Mouse (Mus musculus): ENCODE results near the gene Gm266. TPM values are rescaled to one million over a fixed set of nuclear protein-coding genes. Genes with fewer than 3 reads are reported as not detected.

Gm266 gene
- polyA plus RNA-seq, 1 experiment from 2014 or later, result 27.9 TPM

- Histone ChIP-seq H3K4me3 (ENCODE audit: low read depth, low read length) (no peak overlapping the region), H3K4me2 (ENCODE audit: low read depth, low read length) (no peak overlapping the region), H3K4me1 (ENCODE audit: control insufficient read depth, insufficient read depth, low read length) (no peaks in the 10 kb centered on the region; the same call in 1 of the 2 replicates), H3K9me3 (replicated peaks; ENCODE audit: control insufficient read depth, low read length) (no peaks in the 10 kb centered on the region), H3K27me3 (ENCODE audit: control insufficient read depth, insufficient read depth, low read length) (peaks cover 5% of the 10 kb centered on the region), H3K36me3 (replicated peaks; ENCODE audit: control insufficient read depth, insufficient read depth, low read depth, low read length) (no peaks in the 10 kb centered on the region), H3K9ac (replicated peaks; ENCODE audit: low read length) (no peak overlapping the region), H3K27ac (replicated peaks; ENCODE audit: low read depth, low read length) (no peak overlapping the region)
- no peak for DNase-seq (ENCODE audit: low spot score)
- ATAC-seq (replicated peaks; ENCODE audit: insufficient number of reproducible peaks, low FRiP score, low TSS enrichment, low read depth), result no peak
- 81% methylated on average over 3 of the region's 3 CpGs for WGBS
Observed at GRCm38 (mm10) chr12:111436170-111436569, 49.5 kb downstream of the Gm266 start.

GRCm38 (mm10) chr12:111434745-111435327 is 50.8 kb downstream of the Gm266 start:
- ATAC-seq (replicated peaks; ENCODE audit: insufficient number of reproducible peaks, low FRiP score, low TSS enrichment, low read depth) (no peak), DNase-seq (ENCODE audit: low spot score) (no peak)
- Histone ChIP-seq H3K9me3 (replicated peaks; ENCODE audit: control insufficient read depth, low read length) (no peaks in the 10 kb centered on the region), H3K36me3 (replicated peaks; ENCODE audit: control insufficient read depth, insufficient read depth, low read depth, low read length) (no peaks in the 10 kb centered on the region), H3K27me3 (ENCODE audit: control insufficient read depth, insufficient read depth, low read length) (peaks cover 12% of the 10 kb centered on the region), H3K4me1 (ENCODE audit: control insufficient read depth, insufficient read depth, low read length) (peaks cover 3% of the 10 kb centered on the region), H3K4me3 (ENCODE audit: low read depth, low read length) (no peak overlapping the region), H3K4me2 (ENCODE audit: low read depth, low read length) (no peak overlapping the region), H3K27ac (replicated peaks; ENCODE audit: low read depth, low read length) (no peak overlapping the region), H3K9ac (replicated peaks; ENCODE audit: low read length) (no peak overlapping the region)
- 49% methylated on average over 8 of the region's 8 CpGs for WGBS

Other genes with a start within 250 kb of the Gm266 start
- gene Amn, start 214.7 kb downstream of the Gm266 start, polyA plus RNA-seq (2014; fragmentation: Nextera tagmentation; extraction: Ambion mirVana), result 0.28 TPM in 1 of 2 replicates, not detected in the other
- 19.9 and 24.5 TPM in 2 replicates for gene Cdc42bpb, start 108.1 kb downstream of the Gm266 start, polyA plus RNA-seq (2014; fragmentation: Nextera tagmentation; extraction: Ambion mirVana)
- gene Lbhd2, start 79.0 kb downstream of the Gm266 start, polyA plus RNA-seq (2014; fragmentation: Nextera tagmentation; extraction: Ambion mirVana), result 0.45 TPM in 1 of 2 replicates, not detected in the other
- gene Exoc3l4, start 68.8 kb downstream of the Gm266 start, polyA plus RNA-seq (2014; fragmentation: Nextera tagmentation; extraction: Ambion mirVana), result 6.3 and 7.3 TPM in 2 replicates
- gene Tnfaip2, start 43.4 kb downstream of the Gm266 start, polyA plus RNA-seq (2014; fragmentation: Nextera tagmentation; extraction: Ambion mirVana), result 4.6 and 4.8 TPM in 2 replicates
- gene Eif5, start 52.2 kb upstream of the Gm266 start, polyA plus RNA-seq (2014; fragmentation: Nextera tagmentation; extraction: Ambion mirVana), result 690 and 721 TPM in 2 replicates
- 63.4 and 70.5 TPM in 2 replicates for gene Mark3, start 88.7 kb upstream of the Gm266 start, polyA plus RNA-seq (2014; fragmentation: Nextera tagmentation; extraction: Ambion mirVana)
- 450 and 485 TPM in 2 replicates for gene Ckb, start 186.5 kb upstream of the Gm266 start, polyA plus RNA-seq (2014; fragmentation: Nextera tagmentation; extraction: Ambion mirVana)
- gene Trmt61a, start 192.3 kb upstream of the Gm266 start, polyA plus RNA-seq (2014; fragmentation: Nextera tagmentation; extraction: Ambion mirVana), result 3.8 and 5.4 TPM in 2 replicates
- gene Bag5, start 227.4 kb upstream of the Gm266 start, polyA plus RNA-seq (2014; fragmentation: Nextera tagmentation; extraction: Ambion mirVana), result 56.8 and 59.8 TPM in 2 replicates
- gene Apopt1, start 227.4 kb upstream of the Gm266 start, polyA plus RNA-seq (2014; fragmentation: Nextera tagmentation; extraction: Ambion mirVana), result 55.2 and 57.7 TPM in 2 replicates